Mouse (Mus musculus) brain, embryonic 14.5 days (tissue): ENCODE measurements around the gene Ilf3.

ENCODE experiments used
- CTCF ChIP-seq: fragments of 200-500 bp; IDR thresholded peaks from 2 replicates; pipeline ENCODE4 v1.5.1; 2012; ENCODE audit warnings: inconsistent platforms, mild to moderate bottlenecking, moderate library complexity, borderline replicate concordance; ENCODE audit not compliant: insufficient read depth, insufficient read length; ENCODE audit errors: extremely low read depth
- POLR2A ChIP-seq: fragments of 200-500 bp; IDR thresholded peaks from 2 replicates; pipeline ENCODE4 v1.6.1; 2012; ENCODE audit warnings: mild to moderate bottlenecking, inconsistent platforms, borderline replicate concordance; ENCODE audit not compliant: poor library complexity, insufficient read depth, insufficient read length, severe bottlenecking; ENCODE audit errors: extremely low read depth

- TF ChIP-seq POLR2A (no peak), CTCF (no peak)
Observed at GRCm38 (mm10) chr9:21419646-21420045, 52.0 kb downstream of the Ilf3 start.
